Mouse (Mus musculus) liver, postnatal 0 days (tissue): ENCODE results near the gene Wdr86. TPM values are rescaled to one million over a fixed set of nuclear protein-coding genes. Genes with fewer than 3 reads are reported as not detected.

ENCODE experiments used
- ATAC-seq: fragments of 200-750 bp; cut with Nextera tagmentation; 2 replicates; pipeline ENCODE4 v1.8.0; 2017; ENCODE audit warnings: mild to moderate bottlenecking, moderate library complexity
- DNase-seq: peaks from one replicate; pipeline ENCODE4 v3.0.0-alpha.2; 2016
- H3K27ac ChIP-seq: fragments of 300-500 bp; sonication (generic); 2 replicates; pipeline ENCODE4 v1.5.1; 2014; ENCODE audit warnings: antibody characterized with exemption, moderate library complexity, mild to moderate bottlenecking, low read depth
- H3K27me3 ChIP-seq: fragments of 300-500 bp; sonication (generic); 2 replicates; pipeline ENCODE4 v1.6.1; 2014; ENCODE audit warnings: low read length, control low read depth, mixed read lengths; ENCODE audit not compliant: insufficient read depth
- H3K36me3 ChIP-seq: fragments of 300-500 bp; sonication (generic); replicated peaks from 2 replicates; pipeline ENCODE4 v1.6.1; 2014; ENCODE audit warnings: mild to moderate bottlenecking, control low read depth, low read length, moderate library complexity, mixed read lengths; ENCODE audit not compliant: insufficient read depth
- H3K4me1 ChIP-seq: fragments of 300-500 bp; sonication (generic); 2 replicates; pipeline ENCODE4 v1.6.1; 2014; ENCODE audit warnings: antibody characterized with exemption, mild to moderate bottlenecking, control low read depth; ENCODE audit not compliant: insufficient read depth
- H3K4me2 ChIP-seq: fragments of 300-500 bp; sonication (generic); 2 replicates; pipeline ENCODE4 v1.6.1; 2014; ENCODE audit warnings: low read depth, mild to moderate bottlenecking, low read length, moderate library complexity, mixed read lengths
- H3K4me3 ChIP-seq: fragments of 300-500 bp; sonication (generic); 2 replicates; pipeline ENCODE4 v1.5.1; 2014; ENCODE audit warnings: low read depth, low read length
- H3K9ac ChIP-seq: fragments of 300-500 bp; sonication (generic); replicated peaks from 2 replicates; pipeline ENCODE4 v1.6.1; 2014; ENCODE audit warnings: mild to moderate bottlenecking, moderate library complexity
- H3K9me3 ChIP-seq: fragments of 300-500 bp; sonication (generic); 2 replicates; pipeline ENCODE4 v1.6.1; 2016; ENCODE audit warnings: mild to moderate bottlenecking, control low read depth, low read length, mixed read lengths
- CTCF ChIP-seq: sonication (generic); IDR thresholded peaks from 2 replicates; pipeline ENCODE4 v1.5.1; 2016; ENCODE audit warnings: antibody characterized with exemption, low read depth
- EP300 ChIP-seq: IDR thresholded peaks from 2 replicates; pipeline ENCODE4 v1.6.1; 2016; ENCODE audit warnings: antibody characterized with exemption, low read depth, mild to moderate bottlenecking
- WGBS: fragments of 180-500 bp; shearing (Covaris S2); extraction: QIAGEN DNeasy Blood & Tissue Kit; methylation state at CpG from one replicate; pipeline ENCODE4 v1.1.7; 2014; ENCODE audit not compliant: insufficient replicate concordance; 5-methylcytosine and 5-hydroxymethylcytosine counted together
- polyA plus RNA-seq: library from polyadenylated mRNA; unstranded; fragments of >200 nt; fragmentation: Nextera tagmentation; extraction: Ambion mirVana; gene quantifications from 2 replicates; pipeline ENCODE4 v1.2.1, GENCODE M21; 2015

The Wdr86 gene
- polyA plus RNA-seq, 1 experiment from 2014 or later: 1.4 TPM

DNA sequence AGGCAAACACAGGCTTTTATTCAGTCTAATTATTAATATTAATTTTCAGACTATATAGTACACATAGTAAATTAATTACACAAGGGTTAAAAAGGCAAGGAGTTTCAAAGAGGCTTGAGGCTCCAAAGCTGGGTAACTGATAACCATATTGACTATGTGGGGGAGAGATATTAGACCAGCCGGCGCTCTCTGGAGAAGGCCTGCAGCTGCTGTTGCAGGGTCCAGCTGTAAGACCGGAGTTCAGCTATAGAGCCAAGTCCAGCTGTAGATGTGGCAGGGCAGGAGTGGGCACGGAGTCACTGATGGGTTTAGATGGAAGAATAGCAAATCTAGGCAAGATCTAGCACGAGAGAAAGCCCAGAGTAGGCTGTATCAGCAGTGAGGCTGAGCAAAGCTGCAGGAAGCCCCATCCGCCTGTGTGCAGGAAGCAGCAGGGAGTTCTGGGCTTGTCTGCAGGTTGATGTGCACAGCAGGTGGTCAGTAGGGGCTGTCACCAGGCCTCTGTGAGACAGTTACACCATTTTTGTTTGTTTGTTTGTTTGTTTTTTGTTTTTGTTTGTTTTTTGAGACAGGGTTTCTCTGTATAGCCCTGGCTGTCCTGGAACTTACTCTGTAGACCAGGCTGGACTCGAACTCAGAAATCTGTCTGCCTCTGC is 3.4 kb upstream of the Wdr86 start:
- DNase-seq (no peak), ATAC-seq (no peak)
- Histone ChIP-seq H3K27me3 (peaks cover 29% of the 10 kb centered on the region), H3K9ac (no peak overlapping the region), H3K4me2 (no peak overlapping the region), H3K4me1 (peaks cover 9% of the 10 kb centered on the region), H3K36me3 (no peaks in the 10 kb centered on the region), H3K4me3 (no peak overlapping the region), H3K9me3 (no peaks in the 10 kb centered on the region), H3K27ac (no peak overlapping the region)
- no peak for TF ChIP-seq CTCF
- TF ChIP-seq EP300: no peak
- WGBS: 42% methylated on average over 7 of the region's 7 CpGs

DNA sequence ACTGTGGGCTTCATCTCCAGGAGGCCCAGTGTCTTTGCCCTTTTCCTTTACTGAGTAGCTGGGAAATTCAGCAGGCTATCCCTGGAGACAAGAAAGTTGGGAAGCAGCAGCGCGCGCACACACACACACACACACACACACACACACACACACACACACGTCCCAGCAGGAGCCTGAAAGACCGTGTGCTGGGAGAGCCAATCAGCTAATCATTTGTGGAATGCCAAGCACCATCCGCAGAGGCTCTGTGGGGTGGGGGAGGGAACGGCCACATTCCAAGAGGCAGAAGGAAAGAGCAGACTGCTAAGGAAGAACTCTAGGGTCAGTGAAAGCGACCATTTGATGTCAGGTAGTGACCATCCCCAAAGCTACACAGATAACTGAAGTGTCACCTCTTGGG is 2.6 kb upstream of the Wdr86 start:
- WGBS: 47% methylated on average over 8 of the region's 8 CpGs

GRCm38 (mm10) chr5:24730986-24731385 is 459 bp upstream of the Wdr86 start:
- ATAC-seq (no peak), DNase-seq (no peak)
- peak overlapping the region; percentile 63 for H3K4me2 ChIP-seq
- TF ChIP-seq CTCF: no peak
- no peak for TF ChIP-seq EP300
- peak overlapping the region; percentile 29; the same call in 1 of the 2 replicates for H3K27ac ChIP-seq
- peaks cover 29% of the 10 kb centered on the region for H3K27me3 ChIP-seq
- 8% methylated on average over 15 of the region's 15 CpGs for WGBS
- H3K4me3 ChIP-seq: peak overlapping the region; percentile 41
- 0 out of 2 replicates have a peak overlapping the region, but pooled peaks have one; percentile 26 for H3K9ac ChIP-seq
- no peaks in the 10 kb centered on the region for H3K9me3 ChIP-seq
- no peaks in the 10 kb centered on the region for H3K36me3 ChIP-seq
- peaks cover 9% of the 10 kb centered on the region for H3K4me1 ChIP-seq

More for the DNA sequence above, 2.6 kb upstream of the Wdr86 start:
- DNase-seq (no peak), ATAC-seq (no peak)
- no peaks in the 10 kb centered on the region for H3K9me3 ChIP-seq
- no peak for TF ChIP-seq CTCF
- TF ChIP-seq EP300: no peak
- H3K4me2 ChIP-seq: no peak overlapping the region
- peaks cover 29% of the 10 kb centered on the region for H3K27me3 ChIP-seq
- no peak overlapping the region for H3K27ac ChIP-seq
- H3K9ac ChIP-seq: no peak overlapping the region
- H3K36me3 ChIP-seq: no peaks in the 10 kb centered on the region
- H3K4me1 ChIP-seq: peaks cover 9% of the 10 kb centered on the region
- no peak overlapping the region for H3K4me3 ChIP-seq

DNA sequence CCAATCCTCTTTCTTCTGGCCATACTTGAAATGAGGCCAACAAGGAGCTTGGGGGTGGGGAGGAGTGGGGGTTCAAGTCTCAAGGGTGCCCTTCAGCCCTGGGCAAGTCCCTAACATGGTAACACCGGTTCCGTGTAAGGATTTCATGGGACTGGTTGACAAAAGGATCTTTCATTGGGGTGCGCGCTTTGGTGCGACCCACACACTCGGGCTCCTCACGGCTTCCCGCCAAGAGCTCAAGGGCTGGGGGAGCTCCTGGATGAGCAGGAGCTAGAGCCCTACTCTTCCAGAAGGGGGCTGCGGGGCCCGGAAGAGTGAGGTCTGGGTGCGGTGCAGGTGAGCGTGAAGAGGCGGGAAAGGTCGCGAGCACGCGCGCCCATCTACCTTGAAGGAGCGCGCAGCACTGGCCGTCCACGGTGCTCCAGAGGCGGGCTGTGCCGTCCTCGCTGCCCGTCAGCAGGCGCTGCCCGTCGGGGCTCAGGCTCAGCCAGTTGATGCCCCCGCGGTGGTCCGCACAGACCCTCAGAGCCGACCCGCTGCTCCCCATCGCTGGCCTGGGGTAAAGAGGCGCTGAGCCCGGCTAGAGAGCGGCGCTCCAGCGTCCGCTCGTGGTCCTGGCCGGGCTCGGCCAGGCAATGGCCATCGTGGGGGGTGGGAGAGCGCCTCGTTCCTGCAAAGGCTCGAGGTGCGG is 585 bp downstream of the Wdr86 start:
- ATAC-seq (no peak), DNase-seq (no peak)
- H3K36me3 ChIP-seq: no peaks in the 10 kb centered on the region
- no peak for TF ChIP-seq EP300
- TF ChIP-seq CTCF: no peak
- H3K4me1 ChIP-seq: peaks cover 9% of the 10 kb centered on the region
- peaks cover 29% of the 10 kb centered on the region for H3K27me3 ChIP-seq
- WGBS: 4% methylated on average over 47 of the region's 49 CpGs
- no peak overlapping the region for H3K27ac ChIP-seq
- peak overlapping the region; percentile 41 for H3K4me3 ChIP-seq
- peak overlapping the region; percentile 63 for H3K4me2 ChIP-seq
- H3K9me3 ChIP-seq: no peaks in the 10 kb centered on the region
- H3K9ac ChIP-seq: 0 out of 2 replicates have a peak overlapping the region, but pooled peaks have one; percentile 26

DNA sequence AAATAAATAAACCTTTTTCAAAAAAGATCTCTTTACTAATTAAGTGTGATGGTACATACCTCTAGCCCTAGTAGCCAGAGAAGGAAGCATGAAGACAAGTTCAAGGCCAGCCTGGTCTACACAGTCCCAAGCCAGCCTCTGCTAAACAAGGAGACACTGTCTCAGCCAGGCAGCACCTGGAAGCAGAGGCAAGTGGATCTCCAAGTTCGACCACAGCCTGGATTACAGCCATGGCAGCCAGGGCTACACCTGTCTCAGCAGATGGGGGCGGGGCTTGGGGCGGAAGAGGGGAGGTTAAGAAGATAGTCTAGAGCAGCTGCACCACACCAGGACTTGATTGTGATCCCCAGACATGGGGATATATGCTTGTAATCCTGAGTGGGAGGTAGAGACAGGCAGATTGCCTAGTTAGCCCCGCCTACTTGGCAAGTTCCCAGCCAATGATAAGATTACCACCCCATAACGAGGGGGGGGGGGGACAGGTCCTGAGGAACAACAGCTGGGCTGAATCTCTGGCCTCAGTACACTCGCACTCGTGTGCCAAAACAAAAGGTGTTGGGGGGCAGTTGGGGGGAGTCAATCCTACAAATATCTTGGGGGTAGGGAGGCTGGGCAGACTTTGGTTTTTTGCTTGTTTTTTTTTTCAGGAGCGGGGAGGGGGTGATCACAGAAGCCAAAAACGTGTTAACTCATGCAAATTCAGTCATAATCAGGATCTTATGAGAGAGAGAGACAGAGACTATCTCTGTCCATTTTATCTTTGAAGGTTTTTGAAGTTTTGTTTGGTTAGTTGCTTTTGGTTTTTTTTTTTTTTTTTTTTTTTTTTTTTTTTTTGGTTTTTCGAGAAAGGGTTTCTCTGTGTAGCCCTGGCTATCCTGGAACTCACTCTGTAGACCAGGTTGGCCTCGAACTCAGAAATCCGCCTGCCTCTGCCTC is 3.4 kb downstream of the Wdr86 start:
- peaks cover 29% of the 10 kb centered on the region for H3K27me3 ChIP-seq
- DNase-seq: peak; percentile 39
- no peaks in the 10 kb centered on the region for H3K9me3 ChIP-seq
- no peak overlapping the region for H3K4me2 ChIP-seq
- 57% methylated on average over 12 of the region's 12 CpGs for WGBS
- H3K9ac ChIP-seq: no peak overlapping the region
- no peak for ATAC-seq
- H3K36me3 ChIP-seq: no peaks in the 10 kb centered on the region
- H3K27ac ChIP-seq: no peak overlapping the region
- no peak overlapping the region for H3K4me3 ChIP-seq
- no peak for TF ChIP-seq CTCF
- no peak for TF ChIP-seq EP300
- peaks cover 9% of the 10 kb centered on the region for H3K4me1 ChIP-seq

DNA sequence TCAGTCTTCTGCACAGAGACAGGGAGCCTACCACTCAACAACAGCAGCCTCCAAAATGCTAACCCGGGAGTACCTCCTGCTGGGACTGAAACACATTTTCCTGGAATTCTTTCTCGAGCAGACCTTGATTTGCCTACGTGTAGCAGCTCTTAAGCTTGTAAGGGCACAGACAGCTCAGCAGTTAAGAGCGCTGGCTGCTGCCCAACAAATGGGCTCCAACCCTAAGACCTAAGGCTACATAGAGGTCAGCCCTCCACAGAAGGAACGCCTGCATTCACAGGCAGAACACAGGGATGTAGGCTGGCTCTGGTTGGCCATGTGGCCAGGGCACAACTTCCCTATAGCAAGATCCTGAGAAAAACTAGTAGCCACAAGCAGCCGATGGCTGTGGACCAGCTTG is 4.6 kb downstream of the Wdr86 start:
- H3K27ac ChIP-seq: no peak overlapping the region

More for the DNA sequence above, 4.6 kb downstream of the Wdr86 start:
- Histone ChIP-seq H3K4me2 (no peak overlapping the region), H3K36me3 (no peaks in the 10 kb centered on the region), H3K9me3 (no peaks in the 10 kb centered on the region), H3K4me1 (peaks cover 9% of the 10 kb centered on the region), H3K4me3 (no peak overlapping the region), H3K9ac (no peak overlapping the region), H3K27me3 (peaks cover 17% of the 10 kb centered on the region)
- no peak for TF ChIP-seq EP300
- TF ChIP-seq CTCF: no peak
- 69% methylated on average over 6 of the region's 6 CpGs for WGBS
- no peak for DNase-seq
- no peak for ATAC-seq
